Mouse (Mus musculus): Measurements from ENCODE around the gene Palm2.

- TF ChIP-seq CTCF (IDR thresholded peaks at IDR 0.05; ENCODE audit: extremely low read depth, insufficient read depth, insufficient read length, insufficient replicate concordance): no peak
- TF ChIP-seq POLR2A (IDR thresholded peaks at IDR 0.05; ENCODE audit: low read depth, low read length): no peak
These were observed 291.5 kb downstream of the Palm2 start for GRCm38 (mm10) chr4:57725569-57725968.

Data from spleen, adult 2 months (tissue).